Comparison of ENCODE assay signal across 24 mouse cellular contexts in the genomic region with DNA sequence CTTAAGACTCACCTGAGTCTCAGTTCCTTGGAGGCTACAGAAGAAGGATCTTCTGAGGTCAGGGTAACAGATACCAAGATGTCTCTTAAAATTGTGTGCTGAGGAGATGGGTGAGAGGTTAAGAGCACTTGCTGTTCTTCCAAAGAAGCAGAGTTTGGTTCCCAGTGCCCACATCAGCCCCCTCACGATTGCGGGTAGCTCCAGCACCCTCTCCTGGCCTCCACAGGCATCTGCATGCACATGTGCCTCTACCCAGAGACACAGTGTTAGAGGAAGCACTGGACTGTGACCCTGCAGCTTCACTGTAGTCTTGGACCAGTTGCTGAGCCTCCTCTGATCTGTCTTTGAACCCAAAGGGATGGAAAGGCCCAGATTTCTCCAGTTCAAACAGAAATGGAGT. TPM values are rescaled to one million over a fixed set of nuclear protein-coding genes. Genes with fewer than 3 reads are reported as not detected.
A peak's percentile ranks its signal among the peaks of the same experiment; 100 is the strongest.
DNase-seq lines count a peak whose midpoint lies in the region; ATAC-seq and TF ChIP-seq lines count a peak whose summit lies in the region.
"Had no signal": no experiment of that assay in that cellular context is flagged by ENCODE, and none has a peak within 500 bp of the region (broad histone marks: within the 10 kb centered on the region; RNA-seq: fewer than 3 reads in every experiment).

No protein-coding gene starts in this region.

- no peak for TF ChIP-seq POLR2A in heart, adult 2 months (IDR thresholded peaks at IDR 0.05; ENCODE audit: insufficient read depth, low read depth, low read length)
- no peak for TF ChIP-seq POLR2A in lung, adult 2 months (IDR thresholded peaks at IDR 0.05; ENCODE audit: borderline replicate concordance, extremely low read depth, low read depth, low read length)

- intact Hi-C loops in heart, adult 2 months (cut with DNase I), result no loop called here

- H3K9ac ChIP-seq in heart, adult 2 months (ENCODE audit: low read depth, low read length), result no peak overlapping the region
- no peak overlapping the region for H3K9ac ChIP-seq in stomach, postnatal 0 days (ENCODE audit: low read length)
- H3K9ac ChIP-seq: heart, embryonic 15.5 days; liver, embryonic 15.5 days; midbrain, embryonic 13.5 days; neural tube, embryonic 15.5 days had no signal

- H3K27me3 ChIP-seq in heart, adult 2 months (ENCODE audit: control insufficient read depth, insufficient read depth, low read length), result no peaks in the 10 kb centered on the region
- no peaks in the 10 kb centered on the region for H3K27me3 ChIP-seq in heart, embryonic 10.5 days (ENCODE audit: insufficient read depth, poor library complexity, severe bottlenecking)
- H3K27me3 ChIP-seq in stomach, postnatal 0 days (ENCODE audit: control insufficient read depth, insufficient read depth, low read length), result no peaks in the 10 kb centered on the region
- no peaks in the 10 kb centered on the region for H3K27me3 ChIP-seq in forebrain, embryonic 10.5 days (ENCODE audit: poor library complexity, severe bottlenecking)
- H3K27me3 ChIP-seq: heart, embryonic 15.5 days; neural tube, embryonic 15.5 days had no signal

- peaks cover 2% of the 10 kb centered on the region for H3K4me1 ChIP-seq in heart, adult 2 months (ENCODE audit: control insufficient read depth, insufficient read depth, low read length)
- H3K4me1 ChIP-seq in heart, embryonic 10.5 days, result peaks cover 6% of the 10 kb centered on the region
- H3K4me1 ChIP-seq in lung, adult 2 months (ENCODE audit: control insufficient read depth, insufficient read depth, low read length), result peaks cover 5% of the 10 kb centered on the region; the same call in 1 of the 2 replicates
- no peaks in the 10 kb centered on the region for H3K4me1 ChIP-seq in stomach, postnatal 0 days (replicated peaks; ENCODE audit: control insufficient read depth, insufficient read depth)
- H3K4me1 ChIP-seq in forebrain, embryonic 10.5 days, result peaks cover 10% of the 10 kb centered on the region

- H3K27ac ChIP-seq in heart, adult 2 months, result no peak overlapping the region
- H3K27ac ChIP-seq in heart, embryonic 10.5 days, result no peak overlapping the region
- no peak overlapping the region for H3K27ac ChIP-seq in stomach, postnatal 0 days (replicated peaks)
- no peak overlapping the region for H3K27ac ChIP-seq in forebrain, embryonic 10.5 days
- H3K27ac ChIP-seq: heart, embryonic 15.5 days; hindbrain, postnatal 0 days; liver, embryonic 15.5 days; midbrain, embryonic 13.5 days; neural tube, embryonic 15.5 days had no signal

- H3K9me3 ChIP-seq in heart, embryonic 10.5 days, result no peaks in the 10 kb centered on the region
- H3K9me3 ChIP-seq in stomach, postnatal 0 days (ENCODE audit: control insufficient read depth, low read length), result no peaks in the 10 kb centered on the region
- H3K9me3 ChIP-seq in forebrain, embryonic 10.5 days, result peaks cover 7% of the 10 kb centered on the region; the same call in 1 of the 2 replicates
- H3K9me3 ChIP-seq: heart, embryonic 15.5 days; liver, embryonic 15.5 days; midbrain, embryonic 13.5 days; neural tube, embryonic 15.5 days had no signal

- H3K36me3 ChIP-seq in heart, adult 2 months (ENCODE audit: control insufficient read depth, insufficient read depth, low read length), result no peaks in the 10 kb centered on the region
- peaks cover 10% of the 10 kb centered on the region for H3K36me3 ChIP-seq in heart, embryonic 10.5 days
- no peaks in the 10 kb centered on the region for H3K36me3 ChIP-seq in stomach, postnatal 0 days (ENCODE audit: control insufficient read depth, insufficient read depth, low read length)
- peaks cover 12% of the 10 kb centered on the region for H3K36me3 ChIP-seq in forebrain, embryonic 10.5 days (replicated peaks)
- H3K36me3 ChIP-seq: liver, embryonic 15.5 days; midbrain, embryonic 13.5 days; neural tube, embryonic 15.5 days had no signal

- no peak for TF ChIP-seq EP300 in heart, adult 2 months (IDR thresholded peaks at IDR 0.05; ENCODE audit: insufficient read depth, low read depth, low read length)
- no peak for TF ChIP-seq EP300 in stomach, postnatal 0 days (optimal IDR thresholded peaks at IDR 0.05)

- WGBS in heart, adult 2 months, result 58% methylated on average over 2 of the region's 2 CpGs
- WGBS in heart, embryonic 10.5 days, result 25% methylated on average over 2 of the region's 2 CpGs
- WGBS in lung, adult 2 months, result 42% methylated on average over 2 of the region's 2 CpGs
- 37% methylated on average over 2 of the region's 2 CpGs for WGBS in stomach, postnatal 0 days
- WGBS in forebrain, embryonic 10.5 days, result 52% methylated on average over 2 of the region's 2 CpGs

- H3K79me2 ChIP-seq in heart, adult 2 months (replicated peaks; ENCODE audit: control insufficient read depth, insufficient read depth, low read length), result no peaks in the 10 kb centered on the region

- 0 out of 2 replicates have a peak, but pooled peaks have one; percentile 5 for TF ChIP-seq CTCF in heart, adult 2 months (IDR thresholded peaks at IDR 0.05)
- peak; percentile 11; the same call in 1 of the 2 replicates for TF ChIP-seq CTCF in lung, adult 2 months (IDR thresholded peaks at IDR 0.05; ENCODE audit: insufficient read depth, low read length)
- 0 out of 2 replicates have a peak, but pooled peaks have one; percentile 18 for TF ChIP-seq CTCF in stomach, postnatal 0 days (IDR thresholded peaks at IDR 0.05; ENCODE audit: low read depth)

- ATAC-seq in stomach, postnatal 0 days (ENCODE audit: low FRiP score, low TSS enrichment), result no peak
- ATAC-seq: forebrain, embryonic 14.5 days; hindbrain, postnatal 0 days; midbrain, embryonic 13.5 days had no signal

- H3K4me2 ChIP-seq in stomach, postnatal 0 days (replicated peaks; ENCODE audit: low read depth), result no peak overlapping the region
- H3K4me2 ChIP-seq: heart, embryonic 15.5 days; liver, embryonic 15.5 days; midbrain, embryonic 13.5 days; neural tube, embryonic 15.5 days had no signal

- H3K4me3 ChIP-seq in heart, adult 2 months, result no peak overlapping the region
- H3K4me3 ChIP-seq in heart, embryonic 10.5 days, result no peak overlapping the region
- no peak overlapping the region for H3K4me3 ChIP-seq in lung, adult 2 months (replicated peaks; ENCODE audit: extremely low read depth, low read depth, low read length)
- H3K4me3 ChIP-seq in stomach, postnatal 0 days (ENCODE audit: low read depth, low read length), result no peak overlapping the region
- H3K4me3 ChIP-seq in forebrain, embryonic 10.5 days, result no peak overlapping the region
- H3K4me3 ChIP-seq: heart, embryonic 15.5 days; liver, embryonic 15.5 days; midbrain, embryonic 13.5 days; myocyte; neural tube, embryonic 15.5 days had no signal

- DNase-seq in heart, adult 2 months, result no peak
- DNase-seq in heart, embryonic 10.5 days (ENCODE audit: low spot score), result no peak
- DNase-seq in lung, adult 2 months, result no peak
- DNase-seq in lung, postnatal 25 days (ENCODE audit: low spot score), result no peak
- DNase-seq in ES-CJ7 (ENCODE audit: low read depth, low spot score), result peak; percentile 45
- DNase-seq in stomach, postnatal 0 days (ENCODE audit: low spot score), result no peak
- no peak for DNase-seq in forebrain, embryonic 10.5 days (ENCODE audit: extremely low spot score, low spot score)
- no peak for DNase-seq in frontal cortex, postnatal 14 days (ENCODE audit: low spot score in 2 of 2)
- DNase-seq: adrenal gland, adult 2 months; cerebellum, adult 11-12 months; cerebellum, postnatal 36 days; heart, adult 11 months; kidney, adult 9 months; layer of hippocampus, postnatal 36 days; left cerebral cortex, postnatal 4 days; lung, postnatal 4 days; right cerebral cortex, postnatal 25 days had no signal

RNA-seq across cellular contexts. Expression of a gene that starts 3.6 kb away (rescaled TPM):
- total RNA-seq in heart, adult 2 months (2021), result 1 to 10 TPM; 3.2 TPM
- polyA plus RNA-seq in heart, adult 2 months (2012; rRNA removed), result 2.6 and 3.5 TPM in 2 replicates
- polyA plus RNA-seq in heart, embryonic 10.5 days (2016; fragmentation: Nextera tagmentation; extraction: Ambion mirVana), result 5.1 and 6.6 TPM in 2 replicates
- 7.5 and 8.5 TPM in 2 replicates for polyA plus RNA-seq in lung, adult 2 months (2012; rRNA removed)
- 4.0 and 4.3 TPM in 2 replicates for polyA plus RNA-seq in stomach, postnatal 0 days (2015; fragmentation: Nextera tagmentation; extraction: Ambion mirVana)
- polyA plus RNA-seq in forebrain, embryonic 10.5 days (2016; fragmentation: Nextera tagmentation; extraction: Ambion mirVana), result 5.8 and 6.1 TPM in 2 replicates

RNA-seq across cellular contexts. Expression of a gene that starts 9.6 kb away (rescaled TPM):
- total RNA-seq in heart, adult 2 months (2021), result 1 to 10 TPM; 3.1 to 4.0 TPM
- 3.1 and 3.5 TPM in 2 replicates for polyA plus RNA-seq in heart, adult 2 months (2012; rRNA removed)
- polyA plus RNA-seq in heart, embryonic 10.5 days (2016; fragmentation: Nextera tagmentation; extraction: Ambion mirVana), result 3.8 and 5.5 TPM in 2 replicates
- polyA plus RNA-seq in lung, adult 2 months (2012; rRNA removed), result 7.6 TPM in 2 replicates
- polyA plus RNA-seq in stomach, postnatal 0 days (2015; fragmentation: Nextera tagmentation; extraction: Ambion mirVana), result 3.3 and 3.9 TPM in 2 replicates
- 4.2 and 4.8 TPM in 2 replicates for polyA plus RNA-seq in forebrain, embryonic 10.5 days (2016; fragmentation: Nextera tagmentation; extraction: Ambion mirVana)

RNA-seq across cellular contexts. Expression of a gene that starts 16.0 kb away (rescaled TPM):
- 1 to 10 TPM; 2.3 to 2.4 TPM for total RNA-seq in heart, adult 2 months (2021)
- 1.7 and 2.4 TPM in 2 replicates for polyA plus RNA-seq in heart, adult 2 months (2012; rRNA removed)
- 4.6 and 4.8 TPM in 2 replicates for polyA plus RNA-seq in heart, embryonic 10.5 days (2016; fragmentation: Nextera tagmentation; extraction: Ambion mirVana)
- polyA plus RNA-seq in lung, adult 2 months (2012; rRNA removed), result 4.1 and 5.1 TPM in 2 replicates
- 3.0 and 3.1 TPM in 2 replicates for polyA plus RNA-seq in stomach, postnatal 0 days (2015; fragmentation: Nextera tagmentation; extraction: Ambion mirVana)
- 4.8 and 5.3 TPM in 2 replicates for polyA plus RNA-seq in forebrain, embryonic 10.5 days (2016; fragmentation: Nextera tagmentation; extraction: Ambion mirVana)

RNA-seq across cellular contexts. Expression of a gene that starts 18.9 kb away (rescaled TPM):
- total RNA-seq in heart, adult 2 months (2021), result 1 to 10 TPM; 3.3 to 3.8 TPM
- polyA plus RNA-seq in heart, adult 2 months (2012; rRNA removed), result 4.9 and 8.1 TPM in 2 replicates
- 20.9 and 26.8 TPM in 2 replicates for polyA plus RNA-seq in heart, embryonic 10.5 days (2016; fragmentation: Nextera tagmentation; extraction: Ambion mirVana)
- polyA plus RNA-seq in lung, adult 2 months (2012; rRNA removed), result 22.6 and 23.0 TPM in 2 replicates
- 15.6 and 17.8 TPM in 2 replicates for polyA plus RNA-seq in stomach, postnatal 0 days (2015; fragmentation: Nextera tagmentation; extraction: Ambion mirVana)
- 33.9 and 35.0 TPM in 2 replicates for polyA plus RNA-seq in forebrain, embryonic 10.5 days (2016; fragmentation: Nextera tagmentation; extraction: Ambion mirVana)

RNA-seq across cellular contexts. Expression of a gene that starts 27.1 kb away (rescaled TPM):
- 1 to 10 TPM; 4.3 to 5.3 TPM for total RNA-seq in heart, adult 2 months (2021)
- 2.9 and 3.9 TPM in 2 replicates for polyA plus RNA-seq in heart, adult 2 months (2012; rRNA removed)
- polyA plus RNA-seq in heart, embryonic 10.5 days (2016; fragmentation: Nextera tagmentation; extraction: Ambion mirVana), result 5.3 and 6.7 TPM in 2 replicates
- 10.9 TPM in 2 replicates for polyA plus RNA-seq in lung, adult 2 months (2012; rRNA removed)
- 4.9 and 5.4 TPM in 2 replicates for polyA plus RNA-seq in stomach, postnatal 0 days (2015; fragmentation: Nextera tagmentation; extraction: Ambion mirVana)
- 7.6 TPM in 2 replicates for polyA plus RNA-seq in forebrain, embryonic 10.5 days (2016; fragmentation: Nextera tagmentation; extraction: Ambion mirVana)
